Mouse (Mus musculus): ENCODE measurements around the gene Map2k1. TPM values are rescaled to one million over a fixed set of nuclear protein-coding genes. Genes with fewer than 3 reads are reported as not detected.
"Not testable (repeated sequence)": the region's sequence is repeated elsewhere in the genome, so short reads cannot be mapped to it uniquely, and the experiment has no call there.

The Map2k1 gene
- polyA plus RNA-seq, 1 experiment from 2014 or later = 100 TPM

GRCm38 (mm10) chr9:64138896-64139295 is 114.5 kb downstream of the Map2k1 start:
- H3K9ac ChIP-seq (ENCODE audit: low read depth, low read length); ATAC-seq (replicated peaks; ENCODE audit: insufficient number of reproducible peaks, low FRiP score, low TSS enrichment); H3K27ac ChIP-seq (ENCODE audit: low read depth, low read length); H3K4me1 ChIP-seq (ENCODE audit: control insufficient read depth, insufficient read depth, low read length); H3K9me3 ChIP-seq (replicated peaks; ENCODE audit: control insufficient read depth, low read length); H3K27me3 ChIP-seq (ENCODE audit: control insufficient read depth, insufficient read depth, low read length); H3K36me3 ChIP-seq (ENCODE audit: control insufficient read depth, insufficient read depth, low read length); H3K4me2 ChIP-seq; H3K4me3 ChIP-seq (ENCODE audit: low read depth, low read length): not testable (repeated sequence)
- WGBS (ENCODE audit: insufficient replicate concordance) = 8% methylated on average over 6 of the region's 6 CpGs

Small RNA genes within 50 kb of the gene (microRNA-seq; reads per million reads assigned to microRNA genes)
- gene Gm24106 (ENCODE audit: borderline number of aligned reads) = not detected

Other genes starting within 250 kb of the Map2k1 start
- 30.5 and 31.6 TPM in 2 replicates for gene Smad6, start 231.6 kb downstream of the Map2k1 start, polyA plus RNA-seq (2014; fragmentation: Nextera tagmentation; extraction: Ambion mirVana)
- not detected in 2 replicates for gene Lctl, start 136.5 kb downstream of the Map2k1 start, polyA plus RNA-seq (2014; fragmentation: Nextera tagmentation; extraction: Ambion mirVana)
- gene Zwilch, start 80.5 kb downstream of the Map2k1 start, polyA plus RNA-seq (2014; fragmentation: Nextera tagmentation; extraction: Ambion mirVana) = 24.3 and 28.5 TPM in 2 replicates
- gene Rpl4, start 80.3 kb downstream of the Map2k1 start, polyA plus RNA-seq (2014; fragmentation: Nextera tagmentation; extraction: Ambion mirVana) = 980 and 988 TPM in 2 replicates
- gene Snapc5, start 74.4 kb downstream of the Map2k1 start, polyA plus RNA-seq (2014; fragmentation: Nextera tagmentation; extraction: Ambion mirVana) = 22.4 and 28.0 TPM in 2 replicates
- 2.7 and 3.1 TPM in 2 replicates for gene Uchl4, start 18.4 kb downstream of the Map2k1 start, polyA plus RNA-seq (2014; fragmentation: Nextera tagmentation; extraction: Ambion mirVana)
- gene Tipin, start 27.9 kb upstream of the Map2k1 start, polyA plus RNA-seq (2014; fragmentation: Nextera tagmentation; extraction: Ambion mirVana) = 155 and 159 TPM in 2 replicates
- 19.5 and 22.2 TPM in 2 replicates for gene Dis3l, start 87.7 kb upstream of the Map2k1 start, polyA plus RNA-seq (2014; fragmentation: Nextera tagmentation; extraction: Ambion mirVana)
- gene Megf11, start 132.0 kb upstream of the Map2k1 start, polyA plus RNA-seq (2014; fragmentation: Nextera tagmentation; extraction: Ambion mirVana) = 0.58 and 0.70 TPM in 2 replicates